Mouse (Mus musculus) forebrain, postnatal 0 days (tissue): ENCODE results near the gene Klhdc10. TPM values are rescaled to one million over a fixed set of nuclear protein-coding genes. Genes with fewer than 3 reads are reported as not detected.

Source experiments
- ATAC-seq: fragments of 200-750 bp; cut with Nextera tagmentation; 2 replicates; pipeline ENCODE4 v1.8.0; 2017; ENCODE audit warnings: mild to moderate bottlenecking, moderate library complexity
- DNase-seq: peaks from one replicate; pipeline ENCODE4 v3.0.0-alpha.2; 2015
- H3K27ac ChIP-seq: fragments of 300-500 bp; sonication (generic); 2 replicates; pipeline ENCODE4 v1.5.1; 2014; ENCODE audit warnings: low read depth, mild to moderate bottlenecking, antibody characterized with exemption, low read length, moderate library complexity, mixed read lengths
- H3K27me3 ChIP-seq: fragments of 300-500 bp; sonication (generic); 2 replicates; pipeline ENCODE4 v1.6.1; 2014; ENCODE audit warnings: mild to moderate bottlenecking, low read length, mixed read lengths; ENCODE audit not compliant: insufficient read depth
- H3K36me3 ChIP-seq: fragments of 300-500 bp; sonication (generic); 2 replicates; pipeline ENCODE4 v1.6.1; 2014; ENCODE audit warnings: mild to moderate bottlenecking, moderate library complexity; ENCODE audit not compliant: insufficient read depth
- H3K4me1 ChIP-seq: fragments of 300-500 bp; sonication (generic); 2 replicates; pipeline ENCODE4 v1.6.1; 2014; ENCODE audit warnings: antibody characterized with exemption; ENCODE audit not compliant: insufficient read depth
- H3K4me2 ChIP-seq: fragments of 300-500 bp; sonication (generic); 2 replicates; pipeline ENCODE4 v1.6.1; 2014; ENCODE audit warnings: low read depth, mild to moderate bottlenecking, moderate library complexity
- H3K4me3 ChIP-seq: fragments of 300-500 bp; sonication (generic); 2 replicates; pipeline ENCODE4 v1.5.1; 2014; ENCODE audit warnings: low read depth, low read length, mixed read lengths
- H3K9ac ChIP-seq: fragments of 300-500 bp; sonication (generic); 2 replicates; pipeline ENCODE4 v1.6.1; 2014; ENCODE audit warnings: mild to moderate bottlenecking
- H3K9me3 ChIP-seq: fragments of 300-500 bp; sonication (generic); 2 replicates; pipeline ENCODE4 v1.6.1; 2016; ENCODE audit warnings: low read length
- CTCF ChIP-seq: sonication (generic); IDR thresholded peaks from 2 replicates; pipeline ENCODE4 v1.5.1; 2016; ENCODE audit warnings: antibody characterized with exemption, control low read depth, low read depth
- WGBS: fragments of 180-500 bp; shearing (Covaris S2); extraction: QIAGEN DNeasy Blood & Tissue Kit; methylation state at CpG from one replicate; pipeline ENCODE4 v1.1.7; 2014; 5-methylcytosine and 5-hydroxymethylcytosine counted together
- polyA plus RNA-seq: library from polyadenylated mRNA; unstranded; fragments of >200 nt; fragmentation: Nextera tagmentation; extraction: Ambion mirVana; gene quantifications from 2 replicates; pipeline ENCODE4 v1.2.1, GENCODE M21; 2015
- total RNA-seq: library from RNA; depleted of rRNA; stranded (reverse); fragments of >200 nt; gene quantifications from 2 replicates; pipeline ENCODE4 v1.2.3, GENCODE M21; 2014; rRNA removed

The Klhdc10 gene
- total and polyA plus RNA-seq, 2 experiments from 2014 or later, result 24.3 to 160 TPM

DNA sequence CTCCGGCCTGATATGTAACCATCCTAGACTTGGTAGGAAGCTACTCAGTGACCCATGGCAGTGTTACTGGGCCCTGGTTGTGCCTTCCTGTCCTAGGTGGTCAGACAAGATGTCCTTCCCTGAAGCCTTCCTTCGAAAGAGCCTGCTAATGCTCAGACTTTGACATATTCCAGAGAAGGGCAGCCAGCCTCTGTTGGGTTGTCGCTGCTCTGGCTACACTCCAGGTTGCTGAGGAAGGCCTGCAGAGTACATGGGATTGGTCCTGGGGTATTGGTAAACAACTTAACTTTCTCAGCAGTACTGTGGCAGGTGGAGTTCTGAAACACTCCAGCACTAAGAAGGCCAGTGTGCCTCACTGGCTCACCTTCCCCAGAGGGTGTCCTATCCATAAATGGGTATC is 77.8 kb downstream of the Klhdc10 start:
- ATAC-seq (no peak), DNase-seq (no peak)
- no peak for TF ChIP-seq CTCF
- H3K9ac ChIP-seq, result no peak overlapping the region
- H3K4me1 ChIP-seq, result no peaks in the 10 kb centered on the region
- no peak overlapping the region for H3K27ac ChIP-seq
- no peaks in the 10 kb centered on the region for H3K9me3 ChIP-seq
- H3K27me3 ChIP-seq, result no peaks in the 10 kb centered on the region
- H3K4me3 ChIP-seq, result no peak overlapping the region
- 92% methylated on average over 3 of the region's 3 CpGs for WGBS
- no peak overlapping the region for H3K4me2 ChIP-seq
- H3K36me3 ChIP-seq, result peaks cover 27% of the 10 kb centered on the region

DNA sequence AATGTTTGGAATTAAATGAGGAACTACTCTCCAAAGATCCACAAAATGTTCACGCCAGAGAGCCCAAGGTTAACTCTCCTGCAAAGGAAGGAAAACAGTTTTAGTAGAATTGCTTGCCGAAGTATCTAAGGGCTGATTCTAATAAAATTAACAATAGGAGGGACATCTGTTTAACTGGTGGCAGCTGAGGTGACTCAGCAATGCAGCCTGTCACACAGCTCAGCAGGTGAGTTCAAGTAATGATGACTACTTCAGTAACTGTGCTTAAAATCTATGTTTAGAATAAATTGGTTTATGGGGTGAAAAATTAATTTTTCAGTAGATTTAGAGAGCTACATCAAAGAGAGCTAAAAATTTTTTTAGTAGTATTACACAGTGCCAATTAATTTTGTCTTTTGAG is 81.2 kb downstream of the Klhdc10 start:
- DNase-seq (no peak), ATAC-seq (no peak)
- Histone ChIP-seq H3K27ac (no peak overlapping the region), H3K4me2 (no peak overlapping the region), H3K9me3 (no peaks in the 10 kb centered on the region), H3K36me3 (peaks cover 39% of the 10 kb centered on the region), H3K4me3 (no peak overlapping the region), H3K4me1 (no peaks in the 10 kb centered on the region), H3K9ac (no peak overlapping the region), H3K27me3 (no peaks in the 10 kb centered on the region)
- WGBS, result 91% methylated on average over 2 of the region's 2 CpGs
- TF ChIP-seq CTCF, result no peak

DNA sequence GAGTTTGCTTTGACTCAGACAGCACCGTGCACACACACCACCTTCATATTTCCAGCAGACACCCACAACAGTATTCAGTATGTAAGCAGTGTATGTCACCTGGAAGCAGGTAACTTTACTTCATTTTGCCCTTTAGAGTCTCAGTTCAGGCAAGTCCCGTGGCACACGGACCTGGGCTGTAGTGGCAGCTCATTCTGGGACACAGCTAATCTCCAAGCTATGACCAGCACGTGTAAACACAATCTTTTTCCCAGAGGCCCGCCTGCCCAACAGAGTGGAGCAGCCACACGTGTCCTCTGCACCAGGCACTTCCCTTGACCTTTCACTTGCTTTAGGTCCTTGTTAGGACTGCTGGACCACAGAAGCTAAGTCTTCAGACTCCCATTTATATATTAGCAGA is 84.8 kb downstream of the Klhdc10 start:
- no peaks in the 10 kb centered on the region for H3K4me1 ChIP-seq
- no peak overlapping the region for H3K9ac ChIP-seq
- ATAC-seq (no peak), DNase-seq (no peak)
- no peaks in the 10 kb centered on the region for H3K9me3 ChIP-seq
- no peak for TF ChIP-seq CTCF
- no peak overlapping the region for H3K4me2 ChIP-seq
- no peaks in the 10 kb centered on the region for H3K27me3 ChIP-seq
- no peak overlapping the region for H3K4me3 ChIP-seq
- peaks cover 35% of the 10 kb centered on the region for H3K36me3 ChIP-seq
- 90% methylated on average over 6 of the region's 6 CpGs for WGBS
- no peak overlapping the region for H3K27ac ChIP-seq

DNA sequence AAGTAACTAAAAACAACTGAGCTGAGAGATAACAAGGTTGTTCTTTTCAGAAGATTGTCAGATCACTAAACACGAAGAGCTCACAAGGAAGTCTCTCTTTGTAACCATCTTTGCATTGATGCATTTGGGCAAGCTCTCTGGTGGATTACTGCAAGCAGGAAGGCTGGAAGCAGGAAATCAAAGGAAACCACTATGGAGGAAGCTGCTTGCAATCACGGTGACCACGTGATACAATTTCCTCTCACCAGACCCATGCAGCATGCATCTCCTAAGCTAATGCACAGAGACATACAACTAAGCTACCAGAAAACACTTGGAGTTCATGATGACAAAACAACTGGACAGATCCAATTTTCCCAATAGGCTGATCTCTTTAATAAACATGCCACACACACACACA is 97.4 kb downstream of the Klhdc10 start:
- H3K4me2 ChIP-seq, result no peak overlapping the region
- WGBS, result 94% methylated on average over 3 of the region's 3 CpGs
- DNase-seq (no peak), ATAC-seq (no peak)
- no peak overlapping the region for H3K4me3 ChIP-seq
- H3K9me3 ChIP-seq, result no peaks in the 10 kb centered on the region
- H3K4me1 ChIP-seq, result no peaks in the 10 kb centered on the region
- TF ChIP-seq CTCF, result no peak
- H3K27ac ChIP-seq, result no peak overlapping the region
- no peaks in the 10 kb centered on the region for H3K27me3 ChIP-seq
- H3K9ac ChIP-seq, result no peak overlapping the region
- peaks cover 27% of the 10 kb centered on the region for H3K36me3 ChIP-seq

Other genes with a start within 250 kb of the Klhdc10 start
- gene Ube2h, start 97.3 kb upstream of the Klhdc10 start, total RNA-seq, result 33.3 and 42.7 TPM in 2 replicates
- 31.3 and 37.7 TPM in 2 replicates for gene Ube2h, start 97.3 kb upstream of the Klhdc10 start, polyA plus RNA-seq
- 56.7 and 57.2 TPM in 2 replicates for gene Zc3hc1, start 10.8 kb upstream of the Klhdc10 start, total RNA-seq
- 69.4 and 71.9 TPM in 2 replicates for gene Zc3hc1, start 10.8 kb upstream of the Klhdc10 start, polyA plus RNA-seq
- 44.4 and 49.8 TPM in 2 replicates for gene Tmem209, start 107.9 kb downstream of the Klhdc10 start, total RNA-seq
- gene Tmem209, start 107.9 kb downstream of the Klhdc10 start, polyA plus RNA-seq, result 19.7 and 24.2 TPM in 2 replicates
- gene Ssmem1, start 108.0 kb downstream of the Klhdc10 start, total RNA-seq, result 0.95 and 1.4 TPM in 2 replicates
- gene Ssmem1, start 108.0 kb downstream of the Klhdc10 start, polyA plus RNA-seq, result 0.29 TPM in 1 of 2 replicates, not detected in the other
- 6.8 and 10.0 TPM in 2 replicates for gene Cpa2, start 139.7 kb downstream of the Klhdc10 start, total RNA-seq
- 16.6 and 17.1 TPM in 2 replicates for gene Cpa2, start 139.7 kb downstream of the Klhdc10 start, polyA plus RNA-seq
- gene Cpa4, start 166.5 kb downstream of the Klhdc10 start, total RNA-seq, result 0.23 and 0.38 TPM in 2 replicates
- gene Cpa4, start 166.5 kb downstream of the Klhdc10 start, polyA plus RNA-seq, result 0.58 and 0.88 TPM in 2 replicates
- not detected in 2 replicates for gene Cpa5, start 209.1 kb downstream of the Klhdc10 start, total RNA-seq
- 0.11 TPM in 1 of 2 replicates, not detected in the other for gene Cpa5, start 209.1 kb downstream of the Klhdc10 start, polyA plus RNA-seq
- 1.1 TPM in 1 of 2 replicates, not detected in the other for gene Cpa1, start 237.3 kb downstream of the Klhdc10 start, total RNA-seq
- 0.29 and 0.69 TPM in 2 replicates for gene Cpa1, start 237.3 kb downstream of the Klhdc10 start, polyA plus RNA-seq